Mouse (Mus musculus): ENCODE measurements around the gene Garnl3. TPM values are rescaled to one million over a fixed set of nuclear protein-coding genes. Genes with fewer than 3 reads are reported as not detected.

The Garnl3 gene
- polyA plus RNA-seq, 1 experiment from 2014 or later, result 1.1 TPM

DNA sequence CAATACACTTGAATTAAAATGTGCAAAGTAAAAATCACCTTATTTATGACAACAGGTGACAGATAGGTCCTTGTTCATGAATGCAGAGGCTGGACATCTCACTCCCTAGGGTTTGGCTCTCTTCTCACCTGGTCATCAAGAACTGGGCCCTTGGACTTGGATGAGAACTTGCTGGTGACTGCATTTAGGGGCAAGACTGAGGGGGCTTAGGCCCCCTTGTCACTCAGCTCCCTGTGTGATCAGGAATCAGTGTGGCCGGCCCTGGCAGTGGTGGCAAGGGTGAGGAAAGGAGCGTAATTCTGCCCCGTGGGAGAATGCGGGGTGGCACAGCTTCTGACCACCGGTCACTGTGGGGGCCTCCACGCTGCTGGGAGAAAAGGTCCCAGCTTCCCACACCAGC is 4.9 kb upstream of the Garnl3 start:
- H3K4me3 ChIP-seq (ENCODE audit: low read depth, low read length), result no peak overlapping the region
- WGBS (ENCODE audit: insufficient replicate concordance), result 81% methylated on average over 6 of the region's 6 CpGs

DNA sequence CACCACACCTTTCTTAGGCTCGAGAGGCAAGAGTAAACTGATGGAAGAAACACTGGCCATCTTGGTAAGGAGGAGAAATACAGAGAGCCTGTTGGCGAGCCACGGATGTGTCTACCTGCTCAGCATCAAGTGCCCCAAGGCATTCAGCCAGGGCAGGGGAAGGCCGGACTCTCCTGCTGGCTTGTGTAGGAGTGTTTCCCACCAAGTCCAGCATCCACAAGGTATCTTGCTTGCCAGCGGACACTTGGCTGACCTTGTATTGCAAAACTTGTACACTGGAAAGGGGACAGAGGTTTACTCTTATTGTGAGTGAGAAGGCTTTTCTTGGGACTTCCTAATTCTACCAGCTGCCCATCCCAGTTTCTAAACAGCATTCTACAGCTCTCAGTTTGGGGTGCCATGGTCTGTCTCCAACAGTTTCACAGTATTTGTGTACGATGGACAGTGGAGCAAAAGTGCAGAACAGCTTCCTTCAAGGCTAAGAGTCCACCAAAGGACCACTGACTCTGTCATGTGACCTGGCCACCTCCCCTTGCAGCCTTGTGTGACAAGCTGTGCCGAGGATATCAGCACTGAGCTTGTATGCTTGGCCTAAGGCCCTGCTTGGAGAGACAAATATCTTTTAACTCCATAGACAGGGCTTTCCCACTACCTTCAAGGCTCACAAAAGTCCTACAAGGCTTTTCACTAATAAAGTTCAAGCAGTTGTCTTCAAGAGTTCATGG is 3.5 kb upstream of the Garnl3 start:
- Histone ChIP-seq H3K27me3 (ENCODE audit: control insufficient read depth, insufficient read depth, low read depth, low read length) (peaks cover 24% of the 10 kb centered on the region), H3K27ac (ENCODE audit: low read length) (no peak overlapping the region), H3K9me3 (replicated peaks; ENCODE audit: control insufficient read depth, low read length) (no peaks in the 10 kb centered on the region), H3K4me2 (ENCODE audit: low read depth, low read length) (no peak overlapping the region), H3K9ac (ENCODE audit: low read depth, low read length) (no peak overlapping the region), H3K4me3 (ENCODE audit: low read depth, low read length) (no peak overlapping the region), H3K4me1 (ENCODE audit: control insufficient read depth, low read depth, low read length) (peaks cover 17% of the 10 kb centered on the region), H3K36me3 (ENCODE audit: control insufficient read depth, insufficient read depth) (no peaks in the 10 kb centered on the region)
- 49% methylated on average over 7 of the region's 7 CpGs for WGBS (ENCODE audit: insufficient replicate concordance)
- no peak for ATAC-seq (ENCODE audit: low read depth)

More for the DNA sequence above, 4.9 kb upstream of the Garnl3 start:
- H3K36me3 ChIP-seq (ENCODE audit: control insufficient read depth, insufficient read depth), result no peaks in the 10 kb centered on the region
- H3K4me1 ChIP-seq (ENCODE audit: control insufficient read depth, low read depth, low read length), result peaks cover 5% of the 10 kb centered on the region
- no peak for ATAC-seq (ENCODE audit: low read depth)
- H3K27me3 ChIP-seq (ENCODE audit: control insufficient read depth, insufficient read depth, low read depth, low read length), result peaks cover 20% of the 10 kb centered on the region
- H3K9ac ChIP-seq (ENCODE audit: low read depth, low read length), result no peak overlapping the region
- no peak overlapping the region for H3K4me2 ChIP-seq (ENCODE audit: low read depth, low read length)
- no peaks in the 10 kb centered on the region for H3K9me3 ChIP-seq (replicated peaks; ENCODE audit: control insufficient read depth, low read length)
- no peak overlapping the region for H3K27ac ChIP-seq (ENCODE audit: low read length)

DNA sequence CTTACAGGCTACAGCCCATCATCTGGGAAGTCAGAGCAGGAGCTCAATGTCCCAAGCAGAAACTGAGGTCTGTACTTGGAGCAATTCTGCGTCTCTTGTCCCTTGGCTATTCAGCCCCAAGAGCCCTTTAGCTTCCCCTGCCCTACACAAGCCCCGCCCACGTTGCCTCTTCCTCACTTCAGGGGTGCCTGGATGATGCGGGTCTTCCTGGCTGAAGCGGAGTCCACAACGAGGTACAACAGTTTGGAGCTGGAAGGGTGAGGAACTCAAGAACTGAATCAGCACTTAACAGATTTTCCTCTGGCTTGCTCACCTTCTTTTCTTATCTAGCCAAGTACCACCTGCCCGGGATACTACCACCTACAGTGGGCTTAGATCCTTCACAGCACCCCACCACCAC is 852 bp upstream of the Garnl3 start:
- Histone ChIP-seq H3K27me3 (ENCODE audit: control insufficient read depth, insufficient read depth, low read depth, low read length) (peaks cover 38% of the 10 kb centered on the region), H3K4me3 (ENCODE audit: low read depth, low read length) (no peak overlapping the region), H3K4me2 (ENCODE audit: low read depth, low read length) (no peak overlapping the region), H3K9me3 (replicated peaks; ENCODE audit: control insufficient read depth, low read length) (no peaks in the 10 kb centered on the region), H3K4me1 (ENCODE audit: control insufficient read depth, low read depth, low read length) (peaks cover 21% of the 10 kb centered on the region), H3K36me3 (ENCODE audit: control insufficient read depth, insufficient read depth) (no peaks in the 10 kb centered on the region), H3K9ac (ENCODE audit: low read depth, low read length) (no peak overlapping the region), H3K27ac (ENCODE audit: low read length) (no peak overlapping the region)
- 4% methylated on average over 7 of the region's 7 CpGs for WGBS (ENCODE audit: insufficient replicate concordance)
- no peak for ATAC-seq (ENCODE audit: low read depth)

DNA sequence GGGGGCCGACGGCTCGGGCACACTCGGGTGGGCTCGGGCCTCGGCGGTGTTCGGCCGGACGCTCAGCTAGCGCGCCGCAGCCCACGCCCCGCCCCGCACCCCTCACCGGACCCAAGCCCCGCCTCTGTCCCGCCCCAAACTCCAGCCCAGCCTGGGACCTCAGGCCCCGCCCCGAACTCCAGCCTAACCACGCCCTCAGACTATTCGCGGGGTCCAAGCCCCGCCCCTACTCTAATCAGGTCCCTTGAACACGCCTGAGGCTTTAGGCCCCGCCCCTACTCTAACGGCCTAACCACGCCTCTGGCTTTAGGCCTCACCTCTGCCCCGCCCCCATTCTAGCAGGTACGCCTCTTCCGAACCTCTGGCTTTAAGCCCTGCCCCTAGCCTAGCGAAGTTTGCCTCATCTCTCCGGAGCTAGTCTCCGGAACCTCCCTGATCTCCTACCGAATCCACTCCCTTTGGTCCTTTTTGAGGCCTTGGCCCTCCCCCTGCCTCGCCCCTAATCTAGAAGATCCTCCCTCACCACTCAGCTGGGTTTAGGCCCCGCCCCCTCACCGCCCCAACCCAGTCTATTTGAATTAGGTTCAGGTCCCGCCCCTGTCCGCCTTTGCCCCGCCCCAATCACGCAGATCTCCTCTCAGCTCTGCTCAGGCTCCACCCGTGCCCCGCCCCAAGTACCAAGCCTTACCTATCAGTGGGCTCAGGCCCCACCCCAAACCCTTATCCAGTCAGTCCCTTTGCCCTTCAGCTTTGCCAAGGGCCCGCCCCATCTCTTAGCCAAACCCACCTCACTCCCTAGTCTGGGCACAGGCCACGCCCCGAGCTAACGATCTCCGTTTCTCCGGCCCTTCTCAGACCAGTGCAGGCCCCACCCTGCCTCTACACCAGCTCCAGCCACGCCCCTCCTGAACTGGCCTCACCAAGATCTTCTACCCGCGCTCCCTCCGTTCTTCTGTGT is 649 bp downstream of the Garnl3 start:
- no peaks in the 10 kb centered on the region for H3K9me3 ChIP-seq (replicated peaks; ENCODE audit: control insufficient read depth, low read length)
- H3K27ac ChIP-seq (ENCODE audit: low read length), result no peak overlapping the region; the same call in 1 of the 2 replicates
- ATAC-seq (ENCODE audit: low read depth), result peak; percentile 91
- under 1% methylated on average over 49 of the region's 55 CpGs for WGBS (ENCODE audit: insufficient replicate concordance)
- H3K27me3 ChIP-seq (ENCODE audit: control insufficient read depth, insufficient read depth, low read depth, low read length), result peaks cover 38% of the 10 kb centered on the region
- peaks cover 21% of the 10 kb centered on the region for H3K4me1 ChIP-seq (ENCODE audit: control insufficient read depth, low read depth, low read length)
- H3K4me3 ChIP-seq (ENCODE audit: low read depth, low read length), result peak overlapping the region; percentile 67
- no peaks in the 10 kb centered on the region for H3K36me3 ChIP-seq (ENCODE audit: control insufficient read depth, insufficient read depth)
- peak overlapping the region; percentile 93 for H3K4me2 ChIP-seq (ENCODE audit: low read depth, low read length)
- H3K9ac ChIP-seq (ENCODE audit: low read depth, low read length), result peak overlapping the region; percentile 46

DNA sequence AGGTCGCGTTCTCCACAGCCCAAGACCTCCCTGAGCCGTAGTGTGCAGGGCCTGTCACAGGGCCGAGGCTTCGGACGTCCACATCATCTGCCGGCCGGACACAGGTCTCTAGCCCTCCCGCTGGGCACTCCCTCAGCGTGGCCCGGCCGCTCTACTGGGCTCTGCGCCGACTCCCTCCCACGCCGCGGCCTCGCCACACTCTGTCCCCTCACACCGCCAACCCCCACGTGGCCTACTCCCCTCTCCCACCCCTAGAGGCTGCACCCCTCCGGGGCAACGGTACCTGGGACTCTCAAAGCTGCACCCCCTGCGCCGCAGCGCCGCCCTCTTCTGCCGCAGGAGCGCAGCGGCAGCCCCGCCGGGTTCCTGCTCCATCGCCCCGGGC is 1.3 kb downstream of the Garnl3 start:
- Histone ChIP-seq H3K4me3 (ENCODE audit: low read depth, low read length) (peak overlapping the region; percentile 67), H3K36me3 (ENCODE audit: control insufficient read depth, insufficient read depth) (no peaks in the 10 kb centered on the region), H3K9me3 (replicated peaks; ENCODE audit: control insufficient read depth, low read length) (no peaks in the 10 kb centered on the region), H3K27ac (ENCODE audit: low read length) (no peak overlapping the region), H3K4me2 (ENCODE audit: low read depth, low read length) (peak overlapping the region; percentile 93), H3K4me1 (ENCODE audit: control insufficient read depth, low read depth, low read length) (peaks cover 21% of the 10 kb centered on the region), H3K27me3 (ENCODE audit: control insufficient read depth, insufficient read depth, low read depth, low read length) (peaks cover 38% of the 10 kb centered on the region), H3K9ac (ENCODE audit: low read depth, low read length) (peak overlapping the region; percentile 46)
- WGBS (ENCODE audit: insufficient replicate concordance), result 0% methylated on average over 29 of the region's 33 CpGs
- ATAC-seq (ENCODE audit: low read depth), result no peak

DNA sequence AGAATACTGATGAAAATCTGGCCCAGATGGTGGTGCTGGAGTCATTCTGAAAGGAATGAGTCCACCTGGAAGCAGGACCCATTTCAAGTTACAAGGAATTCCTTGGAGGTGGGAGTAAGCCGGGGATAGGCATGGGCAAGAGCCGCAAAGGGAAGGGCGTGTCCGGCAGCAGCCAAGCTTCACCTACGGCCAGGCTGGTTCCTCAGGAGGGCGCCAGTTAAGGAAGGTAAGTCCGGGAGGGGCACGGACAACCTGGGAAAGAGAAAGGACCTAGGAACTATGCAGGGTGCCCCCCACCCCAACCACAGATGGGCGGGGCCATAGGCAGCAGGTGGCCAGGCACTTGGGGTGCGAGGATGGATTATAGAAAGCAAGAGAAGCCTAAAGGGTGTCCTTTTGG is 1.8 kb downstream of the Garnl3 start:
- no peak overlapping the region for H3K27ac ChIP-seq (ENCODE audit: low read length)
- peaks cover 38% of the 10 kb centered on the region for H3K27me3 ChIP-seq (ENCODE audit: control insufficient read depth, insufficient read depth, low read depth, low read length)
- ATAC-seq (ENCODE audit: low read depth), result no peak
- H3K4me3 ChIP-seq (ENCODE audit: low read depth, low read length), result peak overlapping the region; percentile 67
- WGBS (ENCODE audit: insufficient replicate concordance), result 5% methylated on average over 10 of the region's 10 CpGs
- peak overlapping the region; percentile 46 for H3K9ac ChIP-seq (ENCODE audit: low read depth, low read length)
- H3K4me2 ChIP-seq (ENCODE audit: low read depth, low read length), result peak overlapping the region; percentile 93
- no peaks in the 10 kb centered on the region for H3K9me3 ChIP-seq (replicated peaks; ENCODE audit: control insufficient read depth, low read length)
- peaks cover 21% of the 10 kb centered on the region for H3K4me1 ChIP-seq (ENCODE audit: control insufficient read depth, low read depth, low read length)
- no peaks in the 10 kb centered on the region for H3K36me3 ChIP-seq (ENCODE audit: control insufficient read depth, insufficient read depth)

DNA sequence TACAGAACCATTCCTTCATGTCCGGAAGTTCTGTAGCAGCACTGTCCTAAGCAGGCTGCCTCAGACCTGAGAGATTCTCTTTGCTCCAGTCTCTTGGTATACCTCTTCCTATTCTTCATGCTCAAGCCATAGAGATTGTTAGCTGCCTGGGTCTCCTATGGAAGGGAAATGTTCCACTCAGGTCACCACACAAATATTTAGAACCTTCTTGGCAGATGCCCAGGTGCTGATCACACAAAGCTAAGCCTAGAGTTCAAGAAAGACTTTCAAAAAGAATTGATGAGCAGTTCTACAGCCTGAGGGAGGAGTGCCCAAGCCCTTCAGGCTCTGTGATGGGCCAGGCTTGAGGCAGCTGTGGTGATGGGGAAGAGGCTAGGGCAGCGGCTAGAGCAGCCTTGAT is 2.4 kb downstream of the Garnl3 start:
- H3K9ac ChIP-seq (ENCODE audit: low read depth, low read length), result no peak overlapping the region
- H3K9me3 ChIP-seq (replicated peaks; ENCODE audit: control insufficient read depth, low read length), result no peaks in the 10 kb centered on the region
- H3K27ac ChIP-seq (ENCODE audit: low read length), result no peak overlapping the region
- no peak overlapping the region for H3K4me3 ChIP-seq (ENCODE audit: low read depth, low read length)
- H3K4me1 ChIP-seq (ENCODE audit: control insufficient read depth, low read depth, low read length), result peaks cover 21% of the 10 kb centered on the region
- WGBS (ENCODE audit: insufficient replicate concordance), result 49% methylated on average over 2 of the region's 2 CpGs
- H3K36me3 ChIP-seq (ENCODE audit: control insufficient read depth, insufficient read depth), result no peaks in the 10 kb centered on the region
- H3K4me2 ChIP-seq (ENCODE audit: low read depth, low read length), result no peak overlapping the region
- H3K27me3 ChIP-seq (ENCODE audit: control insufficient read depth, insufficient read depth, low read depth, low read length), result peaks cover 36% of the 10 kb centered on the region
- no peak for ATAC-seq (ENCODE audit: low read depth)

DNA sequence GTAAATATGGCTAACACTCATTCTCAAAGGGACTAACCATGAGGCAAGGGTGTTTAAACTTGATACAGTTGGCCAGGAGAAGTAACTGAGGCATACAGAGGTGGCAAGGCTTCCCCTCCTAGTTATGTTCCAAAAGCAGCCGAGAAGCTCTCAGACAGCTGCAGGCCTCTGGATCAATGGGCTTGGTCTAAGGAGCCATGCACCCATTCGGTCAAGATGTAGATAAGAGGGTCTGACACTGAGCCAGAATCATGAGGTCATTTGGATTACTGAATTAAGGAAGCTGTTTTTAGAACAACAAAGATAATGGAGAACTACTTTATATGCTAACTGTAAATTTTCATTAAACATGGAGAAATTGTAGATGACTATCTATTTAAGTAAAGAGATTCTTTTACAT is 4.2 kb downstream of the Garnl3 start:
- WGBS (ENCODE audit: insufficient replicate concordance), result 40% methylated on average over 2 of the region's 2 CpGs

DNA sequence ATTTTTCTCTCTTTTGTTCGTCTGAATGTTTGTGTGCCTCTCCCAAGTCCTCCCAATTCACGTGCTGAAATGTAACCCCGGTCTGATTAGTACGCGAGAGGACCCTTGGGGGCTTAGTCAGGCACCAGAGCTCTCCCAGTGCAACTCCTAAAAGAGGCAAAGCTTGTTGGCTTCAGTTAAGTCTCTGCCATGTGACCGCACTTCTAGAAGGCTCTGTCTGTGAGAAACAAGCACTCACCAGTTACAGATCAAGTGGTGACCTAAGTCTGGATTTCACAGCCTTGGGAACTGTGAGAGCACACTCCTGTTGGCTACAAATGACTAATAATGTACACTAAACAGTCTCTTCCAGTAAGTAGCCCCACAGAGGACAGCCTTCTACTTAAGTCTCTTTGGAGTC is 8.6 kb downstream of the Garnl3 start:
- 70% methylated on average over 6 of the region's 6 CpGs for WGBS (ENCODE audit: insufficient replicate concordance)
- H3K4me3 ChIP-seq (ENCODE audit: low read depth, low read length), result no peak overlapping the region
- H3K36me3 ChIP-seq (ENCODE audit: control insufficient read depth, insufficient read depth), result no peaks in the 10 kb centered on the region
- no peaks in the 10 kb centered on the region for H3K9me3 ChIP-seq (replicated peaks; ENCODE audit: control insufficient read depth, low read length)
- no peaks in the 10 kb centered on the region for H3K27me3 ChIP-seq (ENCODE audit: control insufficient read depth, insufficient read depth, low read depth, low read length)
- no peak overlapping the region for H3K9ac ChIP-seq (ENCODE audit: low read depth, low read length)
- no peak overlapping the region for H3K27ac ChIP-seq (ENCODE audit: low read length)
- no peak for ATAC-seq (ENCODE audit: low read depth)
- no peaks in the 10 kb centered on the region for H3K4me1 ChIP-seq (ENCODE audit: control insufficient read depth, low read depth, low read length)
- H3K4me2 ChIP-seq (ENCODE audit: low read depth, low read length), result no peak overlapping the region

More for the DNA sequence above, 4.2 kb downstream of the Garnl3 start:
- Histone ChIP-seq H3K4me1 (ENCODE audit: control insufficient read depth, low read depth, low read length) (peaks cover 21% of the 10 kb centered on the region), H3K27me3 (ENCODE audit: control insufficient read depth, insufficient read depth, low read depth, low read length) (peaks cover 28% of the 10 kb centered on the region), H3K4me2 (ENCODE audit: low read depth, low read length) (no peak overlapping the region), H3K9me3 (replicated peaks; ENCODE audit: control insufficient read depth, low read length) (no peaks in the 10 kb centered on the region), H3K36me3 (ENCODE audit: control insufficient read depth, insufficient read depth) (no peaks in the 10 kb centered on the region), H3K4me3 (ENCODE audit: low read depth, low read length) (no peak overlapping the region), H3K27ac (ENCODE audit: low read length) (no peak overlapping the region), H3K9ac (ENCODE audit: low read depth, low read length) (no peak overlapping the region)
- ATAC-seq (ENCODE audit: low read depth), result no peak
